Mouse (Mus musculus) CH12.LX (cell line): ENCODE data around the gene Tmtc1.

ENCODE experiments used
- BHLHE40 ChIP-seq: IDR thresholded peaks from 2 replicates; pipeline ENCODE4 v1.6.1; 2011; ENCODE audit warnings: mild to moderate bottlenecking, low read depth, low read length, improper control_type of control experiment
- CTCF ChIP-seq, 2 experiments: IDR thresholded peaks in 1 of 2; conservative IDR thresholded peaks in 1 of 2; 2 replicates each; pipeline ENCODE4 v1.5.1; 2011 to 2012; ENCODE audit warnings: low read depth in 2 of 2, low read length in 2 of 2, improper control_type of control experiment in 1 of 2, inconsistent platforms in 1 of 2, mild to moderate bottlenecking in 1 of 2, moderate library complexity in 1 of 2
- E2F4 ChIP-seq: IDR thresholded peaks from 2 replicates; pipeline ENCODE4 v1.6.1; 2011; ENCODE audit warnings: low read depth, low read length, improper control_type of control experiment; ENCODE audit not compliant: insufficient replicate concordance
- EP300 ChIP-seq: IDR thresholded peaks from 2 replicates; pipeline ENCODE4 v1.6.1; 2011; ENCODE audit warnings: low read length, improper control_type of control experiment
- JUN ChIP-seq: IDR thresholded peaks from 2 replicates; pipeline ENCODE4 v1.6.1; 2011; ENCODE audit warnings: low read depth, mild to moderate bottlenecking, low read length, improper control_type of control experiment, moderate library complexity; ENCODE audit not compliant: insufficient read depth
- MAX ChIP-seq: IDR thresholded peaks from 2 replicates; pipeline ENCODE4 v1.6.1; 2011; ENCODE audit warnings: low read length, improper control_type of control experiment
- MEF2A ChIP-seq: IDR thresholded peaks from 2 replicates; pipeline ENCODE4 v1.6.1; 2014; ENCODE audit warnings: low read depth, mild to moderate bottlenecking, inconsistent platforms, low read length, improper control_type of control experiment, borderline replicate concordance
- NRF1 ChIP-seq: IDR thresholded peaks from 2 replicates; pipeline ENCODE4 v1.6.1; 2014; ENCODE audit warnings: low read depth, mild to moderate bottlenecking, inconsistent platforms, low read length, improper control_type of control experiment, moderate library complexity
- POLR2A ChIP-seq: IDR thresholded peaks from 2 replicates; pipeline ENCODE4 v1.6.1; 2011; ENCODE audit warnings: low read depth, mild to moderate bottlenecking, improper control_type of control experiment, low read length
- POLR2AphosphoS2 ChIP-seq: IDR thresholded peaks from 2 replicates; pipeline ENCODE4 v1.6.1; 2011; ENCODE audit warnings: low read depth, low read length, improper control_type of control experiment

GRCm38 (mm10) chr6:148366629-148367028 is 77.6 kb downstream of the Tmtc1 start:
- TF ChIP-seq MEF2A (no peak), CTCF (conservative IDR thresholded peaks at IDR 0.05 in 1 of 2, IDR thresholded peaks at IDR 0.05 in 1 of 2; ENCODE audit: low read depth in 2 of 2, low read length in 2 of 2) (no peak), EP300 (no peak), JUN (no peak), E2F4 (no peak), NRF1 (no peak), MAX (no peak), POLR2AphosphoS2 (no peak), BHLHE40 (no peak), POLR2A (no peak)
